Mouse (Mus musculus): ENCODE data around the gene Dbi. TPM values are rescaled to one million over a fixed set of nuclear protein-coding genes. Genes with fewer than 3 reads are reported as not detected.
A peak's percentile ranks its signal among the peaks of the same experiment; 100 is the strongest.

The Dbi gene
- polyA plus RNA-seq, 1 experiment from 2014 or later = 2,342 TPM

DNA sequence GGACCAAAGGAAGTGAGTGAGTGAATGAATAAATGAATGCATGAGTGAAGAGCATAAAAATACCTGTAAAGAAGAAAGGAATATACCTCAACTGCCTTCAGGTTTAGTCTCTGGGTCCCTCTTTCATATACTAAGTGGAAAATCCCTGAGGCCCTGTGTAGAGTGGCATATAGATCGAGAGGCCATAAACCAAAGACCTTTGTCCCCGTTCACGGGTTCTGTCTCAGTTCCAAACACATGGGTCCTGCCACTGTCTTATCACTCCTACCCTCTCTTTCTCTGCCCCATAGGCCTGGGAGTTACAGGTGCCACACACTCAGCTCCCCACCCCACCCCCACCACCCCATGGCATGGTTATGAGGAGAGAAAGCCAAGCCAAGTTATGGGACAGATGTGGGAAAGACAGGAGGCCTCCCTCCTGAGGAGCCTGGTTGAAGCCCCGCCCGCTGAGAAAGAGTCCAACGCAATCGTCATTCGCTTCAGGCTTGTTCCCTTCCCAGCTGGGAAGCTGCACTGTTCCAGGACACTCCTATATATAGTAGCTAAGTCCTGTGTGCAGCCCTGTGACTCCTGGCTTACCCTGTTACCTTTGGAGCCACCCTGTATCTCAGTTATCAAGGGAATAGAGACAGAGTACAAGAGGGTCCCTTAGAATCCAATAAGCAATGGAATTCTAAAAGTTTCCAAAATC, 29.9 kb downstream of the Dbi start:
- Histone ChIP-seq H3K4me2 (ENCODE audit: low read depth, low read length) (no peak overlapping the region), H3K4me3 (ENCODE audit: low read depth, low read length) (no peak overlapping the region), H3K36me3 (replicated peaks; ENCODE audit: insufficient read depth, low read length) (no peaks in the 10 kb centered on the region), H3K27ac (ENCODE audit: low read depth) (no peak overlapping the region), H3K9ac (replicated peaks) (no peak overlapping the region), H3K27me3 (ENCODE audit: insufficient read depth, low read length) (no peaks in the 10 kb centered on the region), H3K9me3 (ENCODE audit: low read length) (no peaks in the 10 kb centered on the region), H3K4me1 (ENCODE audit: insufficient read depth) (0 out of 2 replicates have a peak, but pooled peaks cover 3% of the 10 kb centered on the region)
- TF ChIP-seq CTCF (IDR thresholded peaks at IDR 0.05; ENCODE audit: low read depth) = no peak
- TF ChIP-seq EP300 (IDR thresholded peaks at IDR 0.05; ENCODE audit: low read depth) = no peak
- no peak for DNase-seq
- no peak for ATAC-seq
- WGBS (ENCODE audit: insufficient replicate concordance) = 63% methylated on average over 8 of the region's 8 CpGs

- Histone ChIP-seq H3K27ac (ENCODE audit: low read depth) (no peak overlapping the region), H3K4me3 (ENCODE audit: low read depth, low read length) (no peak overlapping the region), H3K4me1 (ENCODE audit: insufficient read depth) (0 out of 2 replicates have a peak, but pooled peaks cover 3% of the 10 kb centered on the region), H3K4me2 (ENCODE audit: low read depth, low read length) (no peak overlapping the region), H3K9ac (replicated peaks) (no peak overlapping the region), H3K27me3 (ENCODE audit: insufficient read depth, low read length) (no peaks in the 10 kb centered on the region), H3K9me3 (ENCODE audit: low read length) (no peaks in the 10 kb centered on the region), H3K36me3 (replicated peaks; ENCODE audit: insufficient read depth, low read length) (no peaks in the 10 kb centered on the region)
- DNase-seq = no peak
- TF ChIP-seq CTCF (IDR thresholded peaks at IDR 0.05; ENCODE audit: low read depth) (no peak), EP300 (IDR thresholded peaks at IDR 0.05; ENCODE audit: low read depth) (no peak)
- WGBS (ENCODE audit: insufficient replicate concordance) = 53% methylated on average over 5 of the region's 5 CpGs
- ATAC-seq = no peak
Observed at GRCm38 (mm10) chr1:120089180-120089579, 31.7 kb downstream of the Dbi start.

DNA sequence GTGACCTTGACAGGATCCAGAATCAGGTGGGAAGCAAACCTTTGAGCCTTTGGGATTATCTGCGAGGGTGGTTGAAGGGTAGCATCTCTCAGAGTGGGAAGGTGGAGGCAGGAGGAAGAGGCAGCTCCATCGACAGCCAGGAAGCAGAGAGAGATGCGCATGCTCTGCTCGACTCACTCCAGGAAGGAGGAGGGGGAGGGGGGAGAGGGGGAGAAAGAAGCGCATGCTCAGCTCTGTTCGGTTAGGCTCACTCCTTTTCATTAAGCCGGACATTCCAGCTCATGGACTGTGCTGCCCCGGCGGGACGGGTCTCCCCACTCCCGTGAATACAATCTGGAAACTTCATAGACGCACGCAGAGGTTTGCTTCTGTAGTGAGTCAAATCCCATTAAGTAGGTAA, 34.2 kb downstream of the Dbi start:
- Histone ChIP-seq H3K9ac (replicated peaks) (no peak overlapping the region), H3K27ac (ENCODE audit: low read depth) (no peak overlapping the region), H3K4me2 (ENCODE audit: low read depth, low read length) (no peak overlapping the region), H3K4me1 (ENCODE audit: insufficient read depth) (peaks cover 11% of the 10 kb centered on the region; the same call in 1 of the 2 replicates), H3K36me3 (replicated peaks; ENCODE audit: insufficient read depth, low read length) (no peaks in the 10 kb centered on the region), H3K4me3 (ENCODE audit: low read depth, low read length) (no peak overlapping the region), H3K27me3 (ENCODE audit: insufficient read depth, low read length) (no peaks in the 10 kb centered on the region), H3K9me3 (ENCODE audit: low read length) (no peaks in the 10 kb centered on the region)
- no peak for DNase-seq
- 67% methylated on average over 13 of the region's 13 CpGs for WGBS (ENCODE audit: insufficient replicate concordance)
- no peak for ATAC-seq
- TF ChIP-seq CTCF (IDR thresholded peaks at IDR 0.05; ENCODE audit: low read depth) = no peak
- no peak for TF ChIP-seq EP300 (IDR thresholded peaks at IDR 0.05; ENCODE audit: low read depth)

DNA sequence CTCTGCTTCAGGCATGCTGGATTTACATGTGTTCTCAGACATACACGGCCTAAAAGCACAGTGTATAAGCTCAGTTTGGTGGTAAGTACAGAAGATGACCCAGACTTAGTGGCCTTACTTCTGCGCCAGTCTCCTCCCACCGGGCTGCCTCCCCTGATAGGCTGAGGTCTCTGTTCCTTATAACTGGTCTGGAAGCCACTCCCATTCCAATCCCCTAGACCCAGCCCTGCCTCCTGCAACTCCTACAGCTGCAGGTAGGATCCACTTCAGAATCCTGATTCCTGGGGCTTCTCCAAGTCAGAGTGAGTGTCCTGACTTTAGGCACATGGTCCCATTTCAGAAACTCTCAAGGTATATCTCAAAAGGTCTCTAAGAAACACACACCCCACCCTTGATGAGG, 35.2 kb downstream of the Dbi start:
- TF ChIP-seq EP300 (IDR thresholded peaks at IDR 0.05; ENCODE audit: low read depth) (no peak), CTCF (IDR thresholded peaks at IDR 0.05; ENCODE audit: low read depth) (no peak)
- Histone ChIP-seq H3K27me3 (ENCODE audit: insufficient read depth, low read length) (no peaks in the 10 kb centered on the region), H3K4me2 (ENCODE audit: low read depth, low read length) (no peak overlapping the region), H3K27ac (ENCODE audit: low read depth) (no peak overlapping the region), H3K36me3 (replicated peaks; ENCODE audit: insufficient read depth, low read length) (no peaks in the 10 kb centered on the region), H3K9ac (replicated peaks) (no peak overlapping the region), H3K4me3 (ENCODE audit: low read depth, low read length) (no peak overlapping the region), H3K9me3 (ENCODE audit: low read length) (no peaks in the 10 kb centered on the region), H3K4me1 (ENCODE audit: insufficient read depth) (peaks cover 11% of the 10 kb centered on the region; the same call in 1 of the 2 replicates)
- 68% methylated on average over 3 of the region's 3 CpGs for WGBS (ENCODE audit: insufficient replicate concordance)
- ATAC-seq = no peak
- DNase-seq = no peak

GRCm38 (mm10) chr1:120083921-120084517, 36.9 kb downstream of the Dbi start:
- Histone ChIP-seq H3K4me1 (ENCODE audit: insufficient read depth) (peaks cover 11% of the 10 kb centered on the region; the same call in 1 of the 2 replicates), H3K4me3 (ENCODE audit: low read depth, low read length) (no peak overlapping the region), H3K4me2 (ENCODE audit: low read depth, low read length) (no peak overlapping the region), H3K9ac (replicated peaks) (no peak overlapping the region), H3K27ac (ENCODE audit: low read depth) (no peak overlapping the region), H3K9me3 (ENCODE audit: low read length) (no peaks in the 10 kb centered on the region), H3K36me3 (replicated peaks; ENCODE audit: insufficient read depth, low read length) (no peaks in the 10 kb centered on the region), H3K27me3 (ENCODE audit: insufficient read depth, low read length) (no peaks in the 10 kb centered on the region)
- TF ChIP-seq EP300 (IDR thresholded peaks at IDR 0.05; ENCODE audit: low read depth) = no peak
- no peak for TF ChIP-seq CTCF (IDR thresholded peaks at IDR 0.05; ENCODE audit: low read depth)
- 53% methylated on average over 5 of the region's 5 CpGs for WGBS (ENCODE audit: insufficient replicate concordance)
- DNase-seq (no peak), ATAC-seq (no peak)

DNA sequence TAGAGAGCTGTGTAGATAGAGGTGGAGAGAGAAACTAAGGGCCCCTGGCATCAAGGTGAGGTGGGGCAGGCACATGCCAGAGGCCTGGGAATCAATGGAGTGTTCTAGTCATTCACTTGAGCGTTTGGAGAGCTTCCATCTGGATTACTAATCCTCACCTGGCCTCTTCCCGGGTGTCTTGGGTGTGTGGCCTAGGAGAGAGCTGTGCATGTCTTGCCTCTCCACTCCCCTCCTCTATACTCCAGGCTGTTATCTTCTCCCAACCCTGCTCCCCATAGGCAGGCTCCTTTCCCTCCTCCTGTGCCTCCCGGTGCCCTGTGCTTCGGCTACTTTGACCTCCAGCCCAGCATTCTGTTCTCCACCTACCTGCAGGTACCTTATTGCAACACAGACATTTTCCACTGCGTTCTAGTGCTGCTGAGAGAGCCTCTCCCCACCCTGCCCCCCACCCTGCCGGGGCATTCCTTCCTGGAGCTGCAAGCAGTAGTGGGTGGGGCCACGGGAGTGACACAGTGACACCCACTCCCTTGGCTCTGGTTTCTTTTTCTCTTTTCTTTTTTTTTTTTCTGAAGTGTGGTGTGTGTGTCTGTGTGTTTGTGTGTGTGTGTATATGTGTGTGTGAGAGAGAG, 37.8 kb downstream of the Dbi start:
- no peaks in the 10 kb centered on the region for H3K9me3 ChIP-seq (ENCODE audit: low read length)
- ATAC-seq = peak; percentile 67
- no peak overlapping the region for H3K27ac ChIP-seq (ENCODE audit: low read depth)
- TF ChIP-seq CTCF (IDR thresholded peaks at IDR 0.05; ENCODE audit: low read depth) (no peak), EP300 (IDR thresholded peaks at IDR 0.05; ENCODE audit: low read depth) (no peak)
- H3K4me1 ChIP-seq (ENCODE audit: insufficient read depth) = peaks cover 11% of the 10 kb centered on the region; the same call in 1 of the 2 replicates
- H3K4me3 ChIP-seq (ENCODE audit: low read depth, low read length) = no peak overlapping the region
- H3K4me2 ChIP-seq (ENCODE audit: low read depth, low read length) = 0 out of 2 replicates have a peak overlapping the region, but pooled peaks have one; percentile 26
- no peaks in the 10 kb centered on the region for H3K27me3 ChIP-seq (ENCODE audit: insufficient read depth, low read length)
- 0 out of 2 replicates have a peak overlapping the region, but pooled peaks have one; percentile 7 for H3K9ac ChIP-seq (replicated peaks)
- DNase-seq = peak; percentile 55
- WGBS (ENCODE audit: insufficient replicate concordance) = 27% methylated on average over 7 of the region's 7 CpGs
- no peaks in the 10 kb centered on the region for H3K36me3 ChIP-seq (replicated peaks; ENCODE audit: insufficient read depth, low read length)
